Mouse (Mus musculus) limb, embryonic 14.5 days (tissue): ENCODE results near the gene Fdxr. TPM values are rescaled to one million over a fixed set of nuclear protein-coding genes. Genes with fewer than 3 reads are reported as not detected.

ENCODE experiments used
- ATAC-seq: fragments of 200-750 bp; cut with Nextera tagmentation; 2 replicates; pipeline ENCODE4 v1.8.0; 2017; ENCODE audit warnings: low read depth, moderate number of reproducible peaks, moderate TSS enrichment; ENCODE audit not compliant: low FRiP score
- DNase-seq: peaks from one replicate; pipeline ENCODE4 v3.0.0-alpha.2; 2015; ENCODE audit warnings: low spot score
- H3K27ac ChIP-seq: fragments of 300-500 bp; sonication (generic); replicated peaks from 2 replicates; pipeline ENCODE4 v1.5.1; 2014; ENCODE audit warnings: low read depth, mild to moderate bottlenecking, low read length, moderate library complexity, mixed read lengths
- H3K27me3 ChIP-seq: fragments of 300-500 bp; sonication (generic); 2 replicates; pipeline ENCODE4 v1.6.1; 2014; ENCODE audit warnings: low read length, mixed read lengths; ENCODE audit not compliant: control insufficient read depth, insufficient read depth
- H3K36me3 ChIP-seq: fragments of 300-500 bp; sonication (generic); 2 replicates; pipeline ENCODE4 v1.6.1; 2014; ENCODE audit warnings: mild to moderate bottlenecking, low read length, moderate library complexity, mixed read lengths; ENCODE audit not compliant: control insufficient read depth, insufficient read depth
- H3K4me1 ChIP-seq: fragments of 300-500 bp; sonication (generic); 2 replicates; pipeline ENCODE4 v1.6.1; 2014; ENCODE audit warnings: antibody characterized with exemption, low read length, mixed read lengths; ENCODE audit not compliant: control insufficient read depth, insufficient read depth
- H3K4me2 ChIP-seq: fragments of 300-500 bp; sonication (generic); replicated peaks from 2 replicates; pipeline ENCODE4 v1.6.1; 2014; ENCODE audit warnings: low read depth, mild to moderate bottlenecking, low read length, moderate library complexity; ENCODE audit not compliant: severe bottlenecking
- H3K4me3 ChIP-seq: fragments of 300-500 bp; sonication (generic); replicated peaks from 2 replicates; pipeline ENCODE4 v1.5.1; 2014; ENCODE audit warnings: low read length
- H3K9ac ChIP-seq: fragments of 300-500 bp; sonication (generic); 2 replicates; pipeline ENCODE4 v1.6.1; 2014; ENCODE audit warnings: mild to moderate bottlenecking, low read depth, low read length, moderate library complexity; ENCODE audit not compliant: severe bottlenecking
- H3K9me3 ChIP-seq: fragments of 300-500 bp; sonication (generic); 2 replicates; pipeline ENCODE4 v1.6.1; 2016; ENCODE audit warnings: low read length; ENCODE audit not compliant: control insufficient read depth
- POLR2A ChIP-seq: fragments of 200-500 bp; IDR thresholded peaks from 2 replicates; pipeline ENCODE4 v1.8.0; 2012; ENCODE audit warnings: inconsistent platforms, mild to moderate bottlenecking, moderate library complexity, borderline replicate concordance; ENCODE audit not compliant: insufficient read depth, insufficient read length; ENCODE audit errors: extremely low read depth
- WGBS: fragments of 180-500 bp; shearing (Covaris S2); extraction: QIAGEN DNeasy Blood & Tissue Kit; methylation state at CpG from one replicate; pipeline ENCODE4 v1.1.7; 2014; 5-methylcytosine and 5-hydroxymethylcytosine counted together
- polyA plus RNA-seq, 2 experiments: library from polyadenylated mRNA; depleted of rRNA in 1 of 2; stranded (reverse) in 1 of 2; unstranded in 1 of 2; fragments of >200 nt; fragmentation: Nextera tagmentation in 1 of 2; extraction: Ambion mirVana in 1 of 2; gene quantifications; 2 replicates each; pipeline versions ENCODE4 v1.2.1 to v1.2.3; 2012 to 2014

Fdxr gene
- polyA plus RNA-seq, 2 experiments = 13.0 to 16.8 TPM

GRCm38 (mm10) chr11:115224889-115225288 is 52.0 kb downstream of the Fdxr start:
- Histone ChIP-seq H3K4me3 (no peak overlapping the region), H3K4me2 (no peak overlapping the region), H3K27ac (no peak overlapping the region), H3K27me3 (no peaks in the 10 kb centered on the region), H3K36me3 (no peaks in the 10 kb centered on the region; the same call in 1 of the 2 replicates), H3K9me3 (no peaks in the 10 kb centered on the region), H3K9ac (no peak overlapping the region), H3K4me1 (peaks cover 9% of the 10 kb centered on the region)
- no peak for TF ChIP-seq POLR2A
- ATAC-seq (no peak), DNase-seq (no peak)
- WGBS = 46% methylated on average over 8 of the region's 8 CpGs

GRCm38 (mm10) chr11:115223877-115224276 is 53.0 kb downstream of the Fdxr start:
- no peak overlapping the region for H3K4me2 ChIP-seq
- no peak for ATAC-seq
- no peaks in the 10 kb centered on the region; the same call in 1 of the 2 replicates for H3K36me3 ChIP-seq
- no peaks in the 10 kb centered on the region for H3K27me3 ChIP-seq
- peaks cover 9% of the 10 kb centered on the region for H3K4me1 ChIP-seq
- no peak for DNase-seq
- 71% methylated on average over 6 of the region's 6 CpGs for WGBS
- H3K27ac ChIP-seq = no peak overlapping the region
- H3K4me3 ChIP-seq = no peak overlapping the region
- TF ChIP-seq POLR2A = no peak
- H3K9me3 ChIP-seq = no peaks in the 10 kb centered on the region
- H3K9ac ChIP-seq = no peak overlapping the region

GRCm38 (mm10) chr11:115223451-115223850 is 53.4 kb downstream of the Fdxr start:
- Histone ChIP-seq H3K27ac (no peak overlapping the region), H3K9me3 (no peaks in the 10 kb centered on the region), H3K4me2 (no peak overlapping the region), H3K4me3 (no peak overlapping the region), H3K4me1 (peaks cover 9% of the 10 kb centered on the region), H3K9ac (no peak overlapping the region), H3K36me3 (no peaks in the 10 kb centered on the region; the same call in 1 of the 2 replicates), H3K27me3 (no peaks in the 10 kb centered on the region)
- TF ChIP-seq POLR2A = no peak
- DNase-seq = no peak
- no peak for ATAC-seq
- WGBS = 54% methylated on average over 11 of the region's 11 CpGs

GRCm38 (mm10) chr11:115222570-115222969 is 54.3 kb downstream of the Fdxr start:
- no peak overlapping the region for H3K27ac ChIP-seq
- no peak overlapping the region for H3K4me3 ChIP-seq
- ATAC-seq (no peak), DNase-seq (no peak)
- no peak overlapping the region for H3K4me2 ChIP-seq
- H3K4me1 ChIP-seq = peaks cover 9% of the 10 kb centered on the region
- no peak overlapping the region for H3K9ac ChIP-seq
- H3K27me3 ChIP-seq = no peaks in the 10 kb centered on the region
- 30% methylated on average over 5 of the region's 5 CpGs for WGBS
- no peak for TF ChIP-seq POLR2A
- H3K36me3 ChIP-seq = no peaks in the 10 kb centered on the region; the same call in 1 of the 2 replicates
- no peaks in the 10 kb centered on the region for H3K9me3 ChIP-seq

- H3K4me1 ChIP-seq = peaks cover 8% of the 10 kb centered on the region
- no peak overlapping the region for H3K9ac ChIP-seq
- DNase-seq (no peak), ATAC-seq (no peak; the same call in 1 of the 2 replicates)
- no peak overlapping the region for H3K4me3 ChIP-seq
- H3K4me2 ChIP-seq = no peak overlapping the region
- H3K27me3 ChIP-seq = no peaks in the 10 kb centered on the region
- H3K9me3 ChIP-seq = no peaks in the 10 kb centered on the region
- 29% methylated on average over 12 of the region's 12 CpGs for WGBS
- no peak for TF ChIP-seq POLR2A
- no peaks in the 10 kb centered on the region; the same call in 1 of the 2 replicates for H3K36me3 ChIP-seq
- H3K27ac ChIP-seq = no peak overlapping the region
These were observed 54.8 kb downstream of the Fdxr start for GRCm38 (mm10) chr11:115222077-115222476.

- Histone ChIP-seq H3K4me1 (peaks cover 6% of the 10 kb centered on the region), H3K27ac (no peak overlapping the region), H3K9me3 (no peaks in the 10 kb centered on the region), H3K36me3 (peaks cover 3% of the 10 kb centered on the region), H3K4me2 (no peak overlapping the region), H3K9ac (no peak overlapping the region), H3K4me3 (no peak overlapping the region), H3K27me3 (no peaks in the 10 kb centered on the region)
- no peak for TF ChIP-seq POLR2A
- WGBS = 93% methylated on average over 10 of the region's 10 CpGs
- DNase-seq = no peak
- ATAC-seq = no peak
These were observed 57.2 kb downstream of the Fdxr start for GRCm38 (mm10) chr11:115219685-115220084.
